Mouse (Mus musculus): ENCODE measurements around the gene Ndufab1. TPM values are rescaled to one million over a fixed set of nuclear protein-coding genes. Genes with fewer than 3 reads are reported as not detected.
A peak's percentile ranks its signal among the peaks of the same experiment; 100 is the strongest.
"Not testable (repeated sequence)": the region's sequence is repeated elsewhere in the genome, so short reads cannot be mapped to it uniquely, and the experiment has no call there.

Ndufab1 gene
- polyA plus RNA-seq (2017; shearing (Covaris generic)): 100 to 1,000 TPM; 117 to 166 TPM

DNA sequence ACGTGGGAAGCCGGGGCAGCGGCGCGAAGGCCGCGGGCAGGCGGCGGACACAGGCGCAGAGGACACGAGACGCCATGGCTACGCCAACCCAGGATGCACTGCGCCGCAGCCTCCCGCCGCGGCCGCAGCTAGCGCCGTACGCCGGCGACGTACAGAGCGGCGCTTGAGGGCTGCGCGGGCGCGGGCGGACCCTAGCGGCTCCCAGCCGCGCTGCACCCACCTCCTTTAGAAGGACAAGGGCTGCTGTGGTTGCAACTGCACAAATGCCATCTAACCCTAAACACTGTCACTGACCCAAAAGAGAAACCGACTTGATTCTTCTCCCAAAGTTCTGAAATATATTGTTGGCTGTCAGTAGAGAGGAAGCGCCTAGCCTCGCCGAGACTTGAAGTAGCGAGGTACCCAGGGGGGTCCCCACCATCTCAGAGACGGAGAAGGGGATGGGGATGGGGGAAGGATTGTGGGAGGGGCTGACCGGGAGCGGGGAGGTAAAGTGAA lies at the start of gene Ndufab1:
Ndufab1 (minus strand) TSS at position 140 of the 498 bp plus-strand sequence.
- peak; percentile 99 for ATAC-seq

- ATAC-seq: no peak
Measured at GRCm38 (mm10) chr7:122140991-122141390, 39.3 kb upstream of the Ndufab1 start.

GRCm38 (mm10) chr7:122138190-122138589 lies 36.5 kb upstream of the Ndufab1 start:
- ATAC-seq: no peak

DNA sequence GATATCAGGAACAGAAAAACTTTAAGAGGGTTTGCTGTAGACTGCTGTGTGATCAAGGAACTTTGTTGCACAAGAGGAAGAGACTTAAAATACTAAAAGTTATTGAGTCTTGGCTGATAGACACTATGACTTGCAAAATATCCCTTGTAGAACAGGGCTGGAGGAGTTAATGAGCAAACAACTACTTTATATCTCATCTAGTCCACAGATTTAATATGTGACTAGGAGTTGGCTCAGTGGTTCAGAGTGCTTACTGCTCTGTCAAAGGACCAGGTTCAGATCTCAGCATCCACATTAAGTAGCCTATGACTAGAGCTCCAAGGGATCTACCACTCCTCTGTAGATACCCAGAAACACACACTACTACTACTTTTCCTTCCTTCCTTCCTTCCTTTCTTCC lies 35.4 kb upstream of the Ndufab1 start:
- ATAC-seq: no peak

- no peak for ATAC-seq
Measured at GRCm38 (mm10) chr7:122135070-122135469, 33.4 kb upstream of the Ndufab1 start.

GRCm38 (mm10) chr7:122133338-122133625 lies 31.6 kb upstream of the Ndufab1 start:
- ATAC-seq: no peak

GRCm38 (mm10) chr7:122132497-122133337 lies 31.0 kb upstream of the Ndufab1 start, which contains the start of the genes Palb2 and Dctn5:
TSS of gene Palb2 (minus strand) at chr7:122132985.
TSS of gene Dctn5 (plus strand) at chr7:122133041.
- ATAC-seq: peak; percentile 96

GRCm38 (mm10) chr7:122131834-122132233 lies 30.1 kb upstream of the Ndufab1 start:
- ATAC-seq: no peak

DNA sequence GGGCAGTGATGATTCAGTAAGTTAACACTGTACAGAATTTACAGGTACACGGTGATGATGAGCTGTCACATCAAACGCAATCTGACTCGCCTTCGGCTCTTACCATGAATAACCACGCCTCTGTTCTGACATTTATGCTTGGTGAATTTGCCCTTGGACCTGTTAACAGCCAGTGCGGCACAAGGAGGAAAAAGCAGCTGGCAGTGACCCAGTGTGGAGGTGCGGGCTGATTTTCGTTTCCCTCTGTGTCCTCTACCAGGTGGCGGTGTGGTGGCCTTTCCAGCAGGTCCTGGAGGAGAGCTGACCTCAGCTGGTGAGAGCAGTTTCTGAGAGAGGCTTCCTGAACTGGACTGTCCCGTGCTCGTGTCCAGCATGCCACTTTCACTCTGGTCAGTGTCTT lies 25.3 kb upstream of the Ndufab1 start:
- no peak for ATAC-seq

GRCm38 (mm10) chr7:122125636-122126035 lies 23.9 kb upstream of the Ndufab1 start:
- no peak for ATAC-seq

GRCm38 (mm10) chr7:122123518-122123917 lies 21.8 kb upstream of the Ndufab1 start:
- no peak for ATAC-seq

DNA sequence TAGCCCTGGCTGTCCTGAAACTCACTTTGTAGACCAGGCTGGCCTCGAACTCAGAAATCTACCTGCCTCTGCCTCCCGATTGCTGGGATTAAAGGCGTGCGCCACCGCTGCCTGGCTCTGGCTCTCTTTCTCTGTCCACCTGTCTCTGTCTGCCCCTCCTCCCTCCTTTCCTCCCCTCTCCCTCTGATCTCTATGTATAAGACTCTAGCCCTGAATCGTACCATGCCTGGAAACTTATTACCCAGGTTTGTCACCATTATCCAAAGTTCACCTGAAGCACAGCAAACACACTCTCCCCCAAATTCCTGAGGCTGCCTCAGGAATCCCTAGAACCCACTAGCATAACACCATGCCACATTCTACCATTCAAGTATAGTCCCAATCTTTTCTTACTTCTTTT lies 6.5 kb upstream of the Ndufab1 start:
- ATAC-seq: no peak

GRCm38 (mm10) chr7:122101014-122101746 lies 506 bp downstream of the Ndufab1 start:
- not testable (repeated sequence) for ATAC-seq

GRCm38 (mm10) chr7:122099222-122099621 lies 2.5 kb downstream of the Ndufab1 start:
- peak; percentile 64 for ATAC-seq

- no peak for ATAC-seq
Measured at GRCm38 (mm10) chr7:122098009-122098408, 3.7 kb downstream of the Ndufab1 start.

GRCm38 (mm10) chr7:122094564-122095330 lies 6.9 kb downstream of the Ndufab1 start:
- peak; percentile 35 for ATAC-seq

- no peak for ATAC-seq
Measured at GRCm38 (mm10) chr7:122087195-122087982, 14.3 kb downstream of the Ndufab1 start.

GRCm38 (mm10) chr7:122081071-122081470 lies 20.6 kb downstream of the Ndufab1 start:
- ATAC-seq: no peak

DNA sequence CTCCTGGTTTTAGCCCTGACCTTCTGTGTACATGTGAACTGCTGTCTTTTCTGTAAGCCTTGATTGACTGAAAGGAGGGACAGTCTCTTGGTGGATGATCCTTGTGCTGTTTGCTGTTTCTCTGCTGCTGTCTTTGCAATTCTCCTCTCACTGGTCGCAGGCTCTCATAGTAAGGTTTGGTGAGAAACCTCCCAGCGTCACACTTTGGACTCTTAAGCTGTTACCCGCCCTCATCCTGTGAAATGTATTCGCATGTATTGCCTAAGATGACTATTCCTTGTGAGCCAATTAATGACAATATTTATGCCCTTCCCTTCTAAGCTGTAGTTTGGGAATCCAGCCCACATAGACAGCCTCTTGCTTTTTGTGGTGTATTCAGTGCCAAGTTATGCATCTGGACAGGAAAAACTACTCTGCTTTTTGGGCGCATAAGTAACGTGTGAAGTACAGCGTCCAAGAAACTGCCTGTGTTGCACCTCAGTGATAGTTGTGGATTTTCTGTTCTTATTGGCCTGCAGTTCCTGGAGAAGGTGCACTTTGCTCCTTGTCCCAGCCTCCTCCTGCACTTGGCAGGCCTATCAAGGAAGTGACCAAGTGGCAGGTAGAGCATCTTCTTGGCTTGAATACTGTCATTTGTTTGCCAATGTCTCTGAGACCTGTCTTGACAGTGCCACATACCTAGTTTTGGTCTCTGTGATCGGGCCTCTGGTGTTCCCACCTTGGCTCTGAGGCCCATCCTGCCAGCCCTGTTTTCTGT lies 21.7 kb downstream of the Ndufab1 start:
- ATAC-seq: no peak

GRCm38 (mm10) chr7:122074374-122074773 lies 27.3 kb downstream of the Ndufab1 start:
- ATAC-seq: no peak

All from CD4-positive, CD25-positive, alpha-beta regulatory T cell, adult 4 months (primary cell).